Comparison of ENCODE assay signal across 19 mouse cellular contexts in the genomic region with DNA sequence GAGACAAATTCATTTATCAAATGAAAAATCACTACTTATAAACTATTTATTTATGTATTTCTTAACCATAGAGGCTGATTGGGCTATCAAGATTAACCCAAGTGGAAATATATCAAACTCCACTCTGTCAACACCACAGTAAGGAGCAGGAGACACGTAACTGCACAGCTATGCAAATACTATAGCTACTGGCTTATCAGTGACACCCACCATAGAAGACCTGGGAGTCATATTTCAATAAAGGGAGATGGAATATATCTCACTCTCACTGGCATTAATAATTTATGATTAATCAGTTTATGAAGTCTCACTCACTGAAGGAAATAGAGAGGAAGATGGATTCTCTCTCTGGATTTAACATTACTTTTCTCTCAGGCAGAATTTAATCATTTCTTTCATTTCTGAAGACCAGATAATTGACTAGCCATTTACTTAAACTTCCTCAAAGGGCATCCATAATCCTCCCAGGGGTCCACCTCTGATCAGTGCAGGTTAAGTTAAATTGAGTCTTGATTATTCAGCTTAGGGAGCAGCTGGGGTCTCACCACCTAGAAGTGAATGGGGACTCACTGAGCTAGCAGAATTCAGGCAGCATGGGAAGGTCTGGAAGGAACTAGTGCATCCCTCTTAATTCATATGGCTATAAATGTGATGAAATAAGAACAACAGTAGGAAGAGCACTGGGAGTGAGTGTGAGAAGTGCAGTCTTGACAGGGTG.
DNase-seq lines count a peak whose midpoint lies in the region; ATAC-seq lines count a peak whose summit lies in the region.
"Had no signal": no experiment of that assay in that cellular context is flagged by ENCODE, and none has a peak within 500 bp of the region (broad histone marks: within the 10 kb centered on the region; RNA-seq: fewer than 3 reads in every experiment).

No protein-coding gene starts in this region.

- WGBS in hindbrain, embryonic 12.5 days, result 40% methylated on average over 1 of the region's 1 CpGs
- WGBS in hindbrain, embryonic 10.5 days, result 71% methylated on average over 1 of the region's 1 CpGs
- WGBS in midbrain, embryonic 13.5 days, result 65% methylated on average over 1 of the region's 1 CpGs
- 74% methylated on average over 1 of the region's 1 CpGs for WGBS in midbrain, embryonic 10.5 days
- WGBS in neural tube, embryonic 14.5 days, result 53% methylated on average over 1 of the region's 1 CpGs
- 50% methylated on average over 1 of the region's 1 CpGs for WGBS in liver, embryonic 11.5 days

- no peak overlapping the region for H3K9ac ChIP-seq in hindbrain, embryonic 12.5 days
- H3K9ac ChIP-seq in midbrain, embryonic 13.5 days (replicated peaks), result no peak overlapping the region
- no peak overlapping the region for H3K9ac ChIP-seq in neural tube, embryonic 14.5 days (replicated peaks; ENCODE audit: low read depth, low read length)
- H3K9ac ChIP-seq in liver, embryonic 11.5 days (ENCODE audit: low read depth, low read length), result no peak overlapping the region
- H3K9ac ChIP-seq: embryonic facial prominence, embryonic 15.5 days; forebrain, embryonic 13.5 days; heart, embryonic 12.5 days had no signal

- H3K9me3 ChIP-seq in hindbrain, embryonic 12.5 days (replicated peaks), result no peaks in the 10 kb centered on the region
- no peaks in the 10 kb centered on the region for H3K9me3 ChIP-seq in hindbrain, embryonic 10.5 days
- no peaks in the 10 kb centered on the region for H3K9me3 ChIP-seq in midbrain, embryonic 13.5 days
- no peaks in the 10 kb centered on the region for H3K9me3 ChIP-seq in midbrain, embryonic 10.5 days (replicated peaks)
- no peaks in the 10 kb centered on the region for H3K9me3 ChIP-seq in neural tube, embryonic 14.5 days (ENCODE audit: control insufficient read depth, low read length)
- H3K9me3 ChIP-seq in liver, embryonic 11.5 days (ENCODE audit: control insufficient read depth, low read length), result no peaks in the 10 kb centered on the region
- H3K9me3 ChIP-seq: embryonic facial prominence, embryonic 15.5 days; forebrain, embryonic 13.5 days; heart, embryonic 12.5 days had no signal

- no peak overlapping the region for H3K4me2 ChIP-seq in hindbrain, embryonic 12.5 days (replicated peaks)
- no peak overlapping the region for H3K4me2 ChIP-seq in midbrain, embryonic 13.5 days (replicated peaks)
- no peak overlapping the region for H3K4me2 ChIP-seq in neural tube, embryonic 14.5 days (ENCODE audit: low read depth, low read length)
- no peak overlapping the region for H3K4me2 ChIP-seq in liver, embryonic 11.5 days
- H3K4me2 ChIP-seq: embryonic facial prominence, embryonic 15.5 days; forebrain, embryonic 13.5 days; heart, embryonic 12.5 days had no signal

- no peak for DNase-seq in hindbrain, embryonic 10.5 days (ENCODE audit: low spot score)
- no peak for DNase-seq in midbrain, embryonic 10.5 days (ENCODE audit: low spot score)
- DNase-seq in retina, embryonic 14.5 days (ENCODE audit: low spot score), result peak; percentile 7
- DNase-seq in retina, postnatal 1 day, result no peak
- DNase-seq in liver, embryonic 11.5 days (ENCODE audit: low spot score), result no peak
- DNase-seq: adrenal gland, adult 2 months; adrenal gland, postnatal 25 days; cerebellum, adult 2 months; cerebellum, postnatal 10 days; embryo, embryonic 11 days; gastrocnemius, adult 2 months; gastrocnemius, postnatal 25 days had no signal

- no peak overlapping the region for H3K4me3 ChIP-seq in hindbrain, embryonic 12.5 days
- H3K4me3 ChIP-seq in hindbrain, embryonic 10.5 days, result no peak overlapping the region
- H3K4me3 ChIP-seq in midbrain, embryonic 13.5 days (replicated peaks), result no peak overlapping the region
- H3K4me3 ChIP-seq in midbrain, embryonic 10.5 days, result no peak overlapping the region
- no peak overlapping the region for H3K4me3 ChIP-seq in neural tube, embryonic 14.5 days (ENCODE audit: low read depth, low read length)
- no peak overlapping the region for H3K4me3 ChIP-seq in liver, embryonic 11.5 days (ENCODE audit: low read depth, low read length)
- H3K4me3 ChIP-seq: embryonic facial prominence, embryonic 15.5 days; erythroblast, embryonic 14.5 days; forebrain, embryonic 13.5 days; gastrocnemius, adult 2 months; heart, embryonic 12.5 days had no signal

- no peak overlapping the region for H3K27ac ChIP-seq in hindbrain, embryonic 12.5 days
- no peak overlapping the region for H3K27ac ChIP-seq in hindbrain, embryonic 10.5 days
- no peak overlapping the region for H3K27ac ChIP-seq in midbrain, embryonic 13.5 days
- H3K27ac ChIP-seq in midbrain, embryonic 10.5 days (replicated peaks), result no peak overlapping the region
- H3K27ac ChIP-seq in neural tube, embryonic 14.5 days (ENCODE audit: low read depth, low read length), result no peak overlapping the region
- H3K27ac ChIP-seq in liver, embryonic 11.5 days (ENCODE audit: low read depth, low read length), result no peak overlapping the region
- H3K27ac ChIP-seq: embryonic facial prominence, embryonic 15.5 days; forebrain, embryonic 13.5 days; gastrocnemius, adult 2 months had no signal

- H3K4me1 ChIP-seq in hindbrain, embryonic 12.5 days, result no peaks in the 10 kb centered on the region
- H3K4me1 ChIP-seq in hindbrain, embryonic 10.5 days (replicated peaks), result no peaks in the 10 kb centered on the region
- H3K4me1 ChIP-seq in midbrain, embryonic 13.5 days (replicated peaks), result no peaks in the 10 kb centered on the region
- H3K4me1 ChIP-seq in midbrain, embryonic 10.5 days, result no peaks in the 10 kb centered on the region
- no peaks in the 10 kb centered on the region for H3K4me1 ChIP-seq in neural tube, embryonic 14.5 days (ENCODE audit: control insufficient read depth, insufficient read depth, low read length)
- H3K4me1 ChIP-seq in liver, embryonic 11.5 days (replicated peaks; ENCODE audit: control insufficient read depth, insufficient read depth, low read length), result no peaks in the 10 kb centered on the region
- H3K4me1 ChIP-seq: embryonic facial prominence, embryonic 15.5 days; forebrain, embryonic 13.5 days; heart, embryonic 12.5 days had no signal

- no peaks in the 10 kb centered on the region for H3K36me3 ChIP-seq in hindbrain, embryonic 12.5 days
- no peaks in the 10 kb centered on the region for H3K36me3 ChIP-seq in hindbrain, embryonic 10.5 days
- no peaks in the 10 kb centered on the region for H3K36me3 ChIP-seq in midbrain, embryonic 13.5 days
- no peaks in the 10 kb centered on the region for H3K36me3 ChIP-seq in midbrain, embryonic 10.5 days
- H3K36me3 ChIP-seq in neural tube, embryonic 14.5 days (ENCODE audit: control insufficient read depth, insufficient read depth, low read length), result no peaks in the 10 kb centered on the region
- H3K36me3 ChIP-seq in liver, embryonic 11.5 days (ENCODE audit: control insufficient read depth, insufficient read depth, low read length), result no peaks in the 10 kb centered on the region
- H3K36me3 ChIP-seq: embryonic facial prominence, embryonic 15.5 days; heart, embryonic 12.5 days had no signal

- no peaks in the 10 kb centered on the region for H3K27me3 ChIP-seq in hindbrain, embryonic 12.5 days
- no peaks in the 10 kb centered on the region for H3K27me3 ChIP-seq in hindbrain, embryonic 10.5 days (ENCODE audit: insufficient read depth, poor library complexity, severe bottlenecking)
- no peaks in the 10 kb centered on the region for H3K27me3 ChIP-seq in midbrain, embryonic 13.5 days
- H3K27me3 ChIP-seq in midbrain, embryonic 10.5 days (ENCODE audit: low read depth, poor library complexity, severe bottlenecking), result no peaks in the 10 kb centered on the region
- no peaks in the 10 kb centered on the region for H3K27me3 ChIP-seq in neural tube, embryonic 14.5 days (ENCODE audit: control insufficient read depth, insufficient read depth, low read length)
- no peaks in the 10 kb centered on the region for H3K27me3 ChIP-seq in liver, embryonic 11.5 days (replicated peaks; ENCODE audit: control insufficient read depth, insufficient read depth, low read length)
- H3K27me3 ChIP-seq: embryonic facial prominence, embryonic 15.5 days; forebrain, embryonic 13.5 days; heart, embryonic 12.5 days had no signal

- ATAC-seq in hindbrain, embryonic 12.5 days (ENCODE audit: low FRiP score), result peak; percentile 92
- peak; percentile 83 for ATAC-seq in midbrain, embryonic 13.5 days
- ATAC-seq in neural tube, embryonic 14.5 days (ENCODE audit: low read depth), result peak; percentile 60; the same call in 1 of the 2 replicates
- no peak for ATAC-seq in liver, embryonic 11.5 days (replicated peaks; ENCODE audit: low FRiP score)
- ATAC-seq: forebrain, embryonic 13.5 days had no signal
